Mouse (Mus musculus): ENCODE results near the gene Ptchd1. TPM values are rescaled to one million over a fixed set of nuclear protein-coding genes. Genes with fewer than 3 reads are reported as not detected.

The Ptchd1 gene
- 0.93 TPM for polyA plus RNA-seq (2014; fragmentation: Illumina TruSeq; extraction: RNeasy Lipid Tissue Mini Kit (QIAGEN cat#74804); ENCODE audit: low read depth, low replicate concordance)

DNA sequence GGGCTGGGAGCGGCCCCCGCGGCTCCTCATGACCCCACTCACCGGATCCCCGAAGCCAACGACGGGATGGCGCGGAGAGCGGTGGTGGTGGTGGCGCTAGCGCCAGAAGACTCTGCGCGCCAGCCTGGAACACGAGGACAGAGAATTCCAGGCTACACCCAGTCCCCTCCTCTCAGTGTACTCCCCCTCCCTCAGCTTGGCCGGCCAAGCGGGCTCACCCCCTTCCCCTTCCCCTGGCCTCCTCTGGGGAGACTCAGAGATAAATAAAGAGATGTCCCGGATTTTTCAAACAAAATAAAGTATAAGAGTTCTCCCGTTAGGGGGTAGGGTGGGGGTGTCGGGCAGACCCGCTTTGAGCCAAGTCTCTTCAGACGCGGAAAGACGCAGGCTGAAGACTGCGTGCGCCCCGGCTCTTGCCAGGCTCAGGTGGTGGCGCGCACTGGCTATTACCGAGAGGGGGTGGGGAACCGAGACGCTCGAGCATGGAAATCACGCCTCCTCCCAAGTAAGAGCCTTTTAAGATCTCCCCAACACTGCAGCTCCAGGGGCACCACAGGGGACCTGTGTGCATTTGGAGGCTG is at the start of gene Ptchd1:
Gene Ptchd1 (minus strand): TSS at position 114 of the 581 bp plus-strand sequence.

DNA sequence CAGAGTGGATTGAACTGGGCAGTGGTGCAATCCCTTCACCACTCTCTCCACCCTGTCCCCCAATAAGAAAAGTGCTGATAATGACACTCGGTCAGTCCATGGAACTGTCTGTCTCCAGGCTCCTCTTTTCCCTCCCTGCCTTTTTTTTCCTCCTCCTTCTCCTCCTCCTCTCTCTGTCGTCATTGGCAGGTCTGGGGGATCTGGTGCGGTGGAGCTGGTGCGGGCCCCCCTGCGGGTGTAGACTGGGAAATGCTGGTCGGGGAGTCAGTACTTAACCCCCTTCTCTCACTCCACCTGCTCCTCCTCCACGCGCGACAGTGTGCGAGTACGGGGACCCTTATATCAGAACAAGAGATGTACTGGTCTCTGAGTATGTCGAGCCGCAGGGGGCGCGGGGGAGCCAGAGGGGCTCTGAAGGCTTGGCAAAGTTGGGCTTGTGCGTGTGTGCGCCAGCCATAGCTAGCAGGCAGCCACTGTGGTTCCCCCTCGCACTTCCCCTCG is 777 bp upstream of the Ptchd1 start, which contains the start of gene Gm15155:
Gene Gm15155 (plus strand): TSS at position 401 of the 501 bp plus-strand sequence.

Other genes with a start within 250 kb of the Ptchd1 start
- not detected for gene Gm15155, start 927 bp upstream of the Ptchd1 start, polyA plus RNA-seq (2014; fragmentation: Illumina TruSeq; extraction: RNeasy Lipid Tissue Mini Kit (QIAGEN cat#74804); ENCODE audit: low read depth, low replicate concordance)

Data from kidney, adult 10 weeks (tissue).